Mouse (Mus musculus): Measurements from ENCODE around the gene Coro1c. TPM values are rescaled to one million over a fixed set of nuclear protein-coding genes. Genes with fewer than 3 reads are reported as not detected.

The Coro1c gene
- polyA plus RNA-seq, 1 experiment = 202 TPM

- no peak for TF ChIP-seq POLR2A (IDR thresholded peaks at IDR 0.05; ENCODE audit: borderline replicate concordance, extremely low read depth, insufficient read depth, insufficient read length, poor library complexity, severe bottlenecking)
- TF ChIP-seq CTCF (IDR thresholded peaks at IDR 0.05; ENCODE audit: borderline replicate concordance, extremely low read depth, insufficient read depth, insufficient read length) = peak; percentile 90
- DNase-seq (ENCODE audit: low read depth) = peak; percentile 85
Measured at GRCm38 (mm10) chr5:113854494-113854893, 54.1 kb downstream of the Coro1c start.

- no peak for DNase-seq (ENCODE audit: low read depth)
- TF ChIP-seq POLR2A (IDR thresholded peaks at IDR 0.05; ENCODE audit: borderline replicate concordance, extremely low read depth, insufficient read depth, insufficient read length, poor library complexity, severe bottlenecking) (no peak), CTCF (IDR thresholded peaks at IDR 0.05; ENCODE audit: borderline replicate concordance, extremely low read depth, insufficient read depth, insufficient read length) (no peak)
Measured at GRCm38 (mm10) chr5:113853541-113853940, 55.0 kb downstream of the Coro1c start.

GRCm38 (mm10) chr5:113852463-113852862 lies 56.1 kb downstream of the Coro1c start:
- DNase-seq (ENCODE audit: low read depth) = no peak
- TF ChIP-seq CTCF (IDR thresholded peaks at IDR 0.05; ENCODE audit: borderline replicate concordance, extremely low read depth, insufficient read depth, insufficient read length) (no peak), POLR2A (IDR thresholded peaks at IDR 0.05; ENCODE audit: borderline replicate concordance, extremely low read depth, insufficient read depth, insufficient read length, poor library complexity, severe bottlenecking) (no peak)

GRCm38 (mm10) chr5:113850680-113851230 lies 57.8 kb downstream of the Coro1c start:
- no peak for DNase-seq (ENCODE audit: low read depth)
- TF ChIP-seq POLR2A (IDR thresholded peaks at IDR 0.05; ENCODE audit: borderline replicate concordance, extremely low read depth, insufficient read depth, insufficient read length, poor library complexity, severe bottlenecking) (no peak), CTCF (IDR thresholded peaks at IDR 0.05; ENCODE audit: borderline replicate concordance, extremely low read depth, insufficient read depth, insufficient read length) (no peak)

- TF ChIP-seq CTCF (IDR thresholded peaks at IDR 0.05; ENCODE audit: borderline replicate concordance, extremely low read depth, insufficient read depth, insufficient read length) (no peak), POLR2A (IDR thresholded peaks at IDR 0.05; ENCODE audit: borderline replicate concordance, extremely low read depth, insufficient read depth, insufficient read length, poor library complexity, severe bottlenecking) (no peak)
- no peak for DNase-seq (ENCODE audit: low read depth)
Measured at GRCm38 (mm10) chr5:113847636-113848035, 60.9 kb downstream of the Coro1c start.

GRCm38 (mm10) chr5:113846656-113847055 lies 61.9 kb downstream of the Coro1c start:
- no peak for TF ChIP-seq CTCF (IDR thresholded peaks at IDR 0.05; ENCODE audit: borderline replicate concordance, extremely low read depth, insufficient read depth, insufficient read length)
- TF ChIP-seq POLR2A (IDR thresholded peaks at IDR 0.05; ENCODE audit: borderline replicate concordance, extremely low read depth, insufficient read depth, insufficient read length, poor library complexity, severe bottlenecking) = no peak
- no peak for DNase-seq (ENCODE audit: low read depth)

- TF ChIP-seq CTCF (IDR thresholded peaks at IDR 0.05; ENCODE audit: borderline replicate concordance, extremely low read depth, insufficient read depth, insufficient read length) = no peak
- no peak for TF ChIP-seq POLR2A (IDR thresholded peaks at IDR 0.05; ENCODE audit: borderline replicate concordance, extremely low read depth, insufficient read depth, insufficient read length, poor library complexity, severe bottlenecking)
Measured at GRCm38 (mm10) chr5:113845627-113846026, 62.9 kb downstream of the Coro1c start.

GRCm38 (mm10) chr5:113844721-113845120 lies 63.8 kb downstream of the Coro1c start:
- DNase-seq (ENCODE audit: low read depth) = peak; percentile 67

More at GRCm38 (mm10) chr5:113845627-113846026, 62.9 kb downstream of the Coro1c start:
- DNase-seq (ENCODE audit: low read depth) = no peak

GRCm38 (mm10) chr5:113844106-113844505 lies 64.5 kb downstream of the Coro1c start:
- no peak for TF ChIP-seq POLR2A (IDR thresholded peaks at IDR 0.05; ENCODE audit: borderline replicate concordance, extremely low read depth, insufficient read depth, insufficient read length, poor library complexity, severe bottlenecking)
- no peak for TF ChIP-seq CTCF (IDR thresholded peaks at IDR 0.05; ENCODE audit: borderline replicate concordance, extremely low read depth, insufficient read depth, insufficient read length)
- DNase-seq (ENCODE audit: low read depth) = no peak

More at GRCm38 (mm10) chr5:113844721-113845120, 63.8 kb downstream of the Coro1c start:
- TF ChIP-seq CTCF (IDR thresholded peaks at IDR 0.05; ENCODE audit: borderline replicate concordance, extremely low read depth, insufficient read depth, insufficient read length) (peak; percentile 61), POLR2A (IDR thresholded peaks at IDR 0.05; ENCODE audit: borderline replicate concordance, extremely low read depth, insufficient read depth, insufficient read length, poor library complexity, severe bottlenecking) (no peak)

GRCm38 (mm10) chr5:113842906-113843305 lies 65.7 kb downstream of the Coro1c start:
- no peak for TF ChIP-seq CTCF (IDR thresholded peaks at IDR 0.05; ENCODE audit: borderline replicate concordance, extremely low read depth, insufficient read depth, insufficient read length)
- TF ChIP-seq POLR2A (IDR thresholded peaks at IDR 0.05; ENCODE audit: borderline replicate concordance, extremely low read depth, insufficient read depth, insufficient read length, poor library complexity, severe bottlenecking) = no peak

GRCm38 (mm10) chr5:113842244-113842643 lies 66.3 kb downstream of the Coro1c start:
- no peak for TF ChIP-seq CTCF (IDR thresholded peaks at IDR 0.05; ENCODE audit: borderline replicate concordance, extremely low read depth, insufficient read depth, insufficient read length)
- no peak for TF ChIP-seq POLR2A (IDR thresholded peaks at IDR 0.05; ENCODE audit: borderline replicate concordance, extremely low read depth, insufficient read depth, insufficient read length, poor library complexity, severe bottlenecking)
- no peak for DNase-seq (ENCODE audit: low read depth)

More at GRCm38 (mm10) chr5:113842906-113843305, 65.7 kb downstream of the Coro1c start:
- no peak for DNase-seq (ENCODE audit: low read depth)
